Mouse (Mus musculus) myocyte (in vitro differentiated cells): ENCODE measurements around the gene Flot1.

Experiments used
- CEBPB ChIP-seq: IDR thresholded peaks from 2 replicates; pipeline ENCODE4 v1.6.1; 2011; ENCODE audit warnings: mild to moderate bottlenecking, moderate library complexity; ENCODE audit not compliant: poor library complexity, insufficient read depth, severe bottlenecking
- TCF3 ChIP-seq: IDR thresholded peaks from one replicate; pipeline ENCODE4 v1.6.1; 2011; ENCODE audit warnings: low read depth, control low read depth; ENCODE audit not compliant: insufficient read length

DNA sequence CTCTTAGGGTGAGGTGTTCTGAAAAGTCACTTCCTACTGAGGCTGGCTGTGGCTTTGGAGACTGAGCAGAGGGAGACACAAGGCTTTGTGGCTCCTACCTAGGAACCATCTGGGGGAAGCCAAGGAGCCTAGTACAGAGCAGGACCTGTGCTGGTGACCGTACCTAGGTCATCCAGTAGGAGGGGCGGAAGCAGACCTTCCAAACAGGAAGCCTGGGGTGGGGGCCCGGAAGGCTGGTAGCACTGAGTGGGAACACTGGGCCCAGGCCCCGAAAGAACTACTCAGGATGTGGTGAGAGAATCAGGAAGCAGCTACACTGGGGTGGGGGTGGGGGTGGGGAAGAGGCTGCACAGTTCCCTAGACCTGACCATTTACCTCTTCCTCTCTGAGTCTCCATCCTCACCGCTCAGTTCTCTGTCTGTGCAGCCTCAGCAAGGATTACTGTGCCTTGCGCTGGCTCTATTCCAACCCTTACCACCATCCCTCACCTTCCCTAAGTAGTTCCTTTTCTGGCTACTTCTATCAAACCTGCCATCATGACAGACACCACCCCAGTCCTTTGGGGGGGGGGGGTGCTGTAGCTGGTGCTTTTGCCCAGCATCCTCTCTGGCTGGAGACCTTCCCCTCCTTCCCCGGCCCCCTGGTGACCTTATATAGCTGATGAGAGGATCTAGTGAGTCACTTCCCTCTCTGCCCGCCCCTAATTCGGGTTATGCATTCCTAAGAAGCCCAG lies 47.3 kb downstream of the Flot1 start:
- TF ChIP-seq CEBPB (no peak), TCF3 (no peak)
